Mouse (Mus musculus): ENCODE results near the gene Timd4.

DNA sequence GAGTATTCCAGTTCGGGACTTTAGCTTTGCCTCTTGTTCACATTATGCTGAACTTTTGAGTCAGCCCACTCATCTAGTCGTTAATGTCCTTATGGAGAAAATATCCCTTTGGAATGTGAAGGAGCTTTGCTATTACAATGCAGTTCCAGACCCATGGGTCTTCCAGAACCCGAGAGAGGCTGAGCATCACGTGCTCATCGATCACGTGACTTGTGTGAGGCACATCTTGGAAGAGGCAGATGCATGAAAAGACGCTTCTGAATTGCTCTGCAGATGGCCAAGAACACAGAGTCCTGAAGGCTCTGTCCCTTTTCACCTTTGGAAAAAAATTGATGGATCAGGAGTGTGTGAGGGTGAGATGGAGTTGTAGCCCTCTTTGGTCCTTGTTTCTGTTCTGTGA is 58.0 kb downstream of the Timd4 start:
- TF ChIP-seq CTCF (IDR thresholded peaks at IDR 0.05; ENCODE audit: low read depth) (no peak), EP300 (IDR thresholded peaks at IDR 0.05; ENCODE audit: low read depth) (no peak)

Measured in heart, postnatal 0 days (tissue).